Mouse (Mus musculus): ENCODE data around the gene Gm20538. TPM values are rescaled to one million over a fixed set of nuclear protein-coding genes. Genes with fewer than 3 reads are reported as not detected.

The Gm20538 gene
- total and polyA plus RNA-seq, 3 experiments: not detected

GRCm38 (mm10) chr19:44562652-44563206 lies 10.1 kb upstream of the Gm20538 start, which contains the start of gene Hif1an:
Hif1an (plus strand) TSS chr19:44562850.
- no peaks in the 10 kb centered on the region for H3K9me3 ChIP-seq (replicated peaks)
- peak; percentile 87 for TF ChIP-seq CTCF (IDR thresholded peaks at IDR 0.05; ENCODE audit: low read depth, low read length)
- no peak for TF ChIP-seq POLR2AphosphoS5 (IDR thresholded peaks at IDR 0.05; ENCODE audit: insufficient replicate concordance, low read depth, low read length)
- H3K4me1 ChIP-seq (ENCODE audit: insufficient read depth, low read depth, low read length): peaks cover 20% of the 10 kb centered on the region
- ATAC-seq (ENCODE audit: extremely low read depth, insufficient number of reproducible peaks, low FRiP score, poor library complexity, severe bottlenecking) (peak; percentile 94), DNase-seq (ENCODE audit: low spot score) (peak; percentile 97)
- H3K36me3 ChIP-seq (replicated peaks): peaks cover 41% of the 10 kb centered on the region
- 0 out of 2 replicates have a peak, but pooled peaks cover 7% of the 10 kb centered on the region for H3K27me3 ChIP-seq (ENCODE audit: insufficient read depth, low read length)
- H3K4me3 ChIP-seq (ENCODE audit: low read depth, low read length): peak within 1 kb of the TSS; percentile 78

- DNase-seq (ENCODE audit: low spot score): peak; percentile 84
- Histone ChIP-seq H3K4me1 (ENCODE audit: insufficient read depth, low read depth, low read length) (peaks cover 20% of the 10 kb centered on the region), H3K4me3 (ENCODE audit: low read depth, low read length) (peak within 1 kb of the TSS; percentile 99), H3K36me3 (replicated peaks) (peaks cover 39% of the 10 kb centered on the region), H3K27me3 (ENCODE audit: insufficient read depth, low read length) (0 out of 2 replicates have a peak, but pooled peaks cover 7% of the 10 kb centered on the region), H3K9me3 (replicated peaks) (no peaks in the 10 kb centered on the region)
- no peak for TF ChIP-seq TAL1 (conservative IDR thresholded peaks at IDR 0.05; ENCODE audit: low read depth, low read length)
- peak; percentile 63 for ATAC-seq (ENCODE audit: extremely low read depth, insufficient number of reproducible peaks, low FRiP score, poor library complexity, severe bottlenecking)
These were observed 2.4 kb upstream of the Gm20538 start, which contains the start of gene Ndufb8 for GRCm38 (mm10) chr19:44554861-44555590. Ndufb8 (minus strand) TSS chr19:44555440.

- DNase-seq (ENCODE audit: low spot score) (peak; percentile 57), ATAC-seq (ENCODE audit: extremely low read depth, insufficient number of reproducible peaks, low FRiP score, poor library complexity, severe bottlenecking) (no peak)
- peak overlapping the region; percentile 99 for H3K4me3 ChIP-seq (ENCODE audit: low read depth, low read length)
- H3K9me3 ChIP-seq (replicated peaks): no peaks in the 10 kb centered on the region
- peaks cover 44% of the 10 kb centered on the region for H3K36me3 ChIP-seq (replicated peaks)
- 0 out of 2 replicates have a peak, but pooled peaks cover 7% of the 10 kb centered on the region for H3K27me3 ChIP-seq (ENCODE audit: insufficient read depth, low read length)
- TF ChIP-seq POLR2AphosphoS5 (IDR thresholded peaks at IDR 0.05; ENCODE audit: insufficient replicate concordance, low read depth, low read length) (no peak), GATA1 (IDR thresholded peaks at IDR 0.05; ENCODE audit: borderline replicate concordance, low read length) (no peak), GATA2 (IDR thresholded peaks at IDR 0.05; ENCODE audit: borderline replicate concordance, low read depth, low read length) (no peak)
- peaks cover 20% of the 10 kb centered on the region for H3K4me1 ChIP-seq (ENCODE audit: insufficient read depth, low read depth, low read length)
These were observed 1.8 kb upstream of the Gm20538 start for GRCm38 (mm10) chr19:44554490-44554860.

GRCm38 (mm10) chr19:44553286-44553685 lies 655 bp upstream of the Gm20538 start:
- Histone ChIP-seq H3K27me3 (ENCODE audit: insufficient read depth, low read length) (0 out of 2 replicates have a peak, but pooled peaks cover under 1% of the 10 kb centered on the region), H3K4me1 (ENCODE audit: insufficient read depth, low read depth, low read length) (peaks cover 20% of the 10 kb centered on the region), H3K9me3 (replicated peaks) (no peaks in the 10 kb centered on the region), H3K36me3 (replicated peaks) (peaks cover 56% of the 10 kb centered on the region), H3K4me3 (ENCODE audit: low read depth, low read length) (peak overlapping the region; percentile 30; the same call in 1 of the 2 replicates)
- ATAC-seq (ENCODE audit: extremely low read depth, insufficient number of reproducible peaks, low FRiP score, poor library complexity, severe bottlenecking): no peak
- TF ChIP-seq CTCF (IDR thresholded peaks at IDR 0.05; ENCODE audit: low read depth, low read length): no peak
- no peak for DNase-seq (ENCODE audit: low spot score)

- Histone ChIP-seq H3K4me1 (ENCODE audit: insufficient read depth, low read depth, low read length) (0 out of 2 replicates have a peak, but pooled peaks cover 3% of the 10 kb centered on the region), H3K36me3 (replicated peaks) (peaks cover 45% of the 10 kb centered on the region), H3K4me3 (ENCODE audit: low read depth, low read length) (no peak within 1 kb of the TSS), H3K9me3 (replicated peaks) (peaks cover 4% of the 10 kb centered on the region), H3K27me3 (ENCODE audit: insufficient read depth, low read length) (0 out of 2 replicates have a peak, but pooled peaks cover 3% of the 10 kb centered on the region)
- DNase-seq (ENCODE audit: low spot score) (no peak), ATAC-seq (ENCODE audit: extremely low read depth, insufficient number of reproducible peaks, low FRiP score, poor library complexity, severe bottlenecking) (no peak)
- no peak for TF ChIP-seq GATA2 (IDR thresholded peaks at IDR 0.05; ENCODE audit: borderline replicate concordance, low read depth, low read length)
- no peak for TF ChIP-seq CTCF (IDR thresholded peaks at IDR 0.05; ENCODE audit: low read depth, low read length)
- TF ChIP-seq TAL1 (conservative IDR thresholded peaks at IDR 0.05; ENCODE audit: low read depth, low read length): no peak
- TF ChIP-seq POLR2AphosphoS5 (IDR thresholded peaks at IDR 0.05; ENCODE audit: insufficient replicate concordance, low read depth, low read length): no peak
- no peak for TF ChIP-seq GATA1 (IDR thresholded peaks at IDR 0.05; ENCODE audit: borderline replicate concordance, low read length)
These were observed 7.2 kb downstream of the Gm20538 start, which contains the start of gene Sec31b for GRCm38 (mm10) chr19:44545321-44546041. Sec31b (minus strand) TSS chr19:44545864.

GRCm38 (mm10) chr19:44544775-44545174 lies 7.9 kb downstream of the Gm20538 start:
- peaks cover 38% of the 10 kb centered on the region for H3K36me3 ChIP-seq (replicated peaks)
- no peak overlapping the region for H3K4me3 ChIP-seq (ENCODE audit: low read depth, low read length)
- H3K27me3 ChIP-seq (ENCODE audit: insufficient read depth, low read length): peaks cover 6% of the 10 kb centered on the region; the same call in 1 of the 2 replicates
- ATAC-seq (ENCODE audit: extremely low read depth, insufficient number of reproducible peaks, low FRiP score, poor library complexity, severe bottlenecking) (no peak), DNase-seq (ENCODE audit: low spot score) (peak; percentile 22)
- peaks cover 7% of the 10 kb centered on the region for H3K9me3 ChIP-seq (replicated peaks)
- no peak for TF ChIP-seq TAL1 (conservative IDR thresholded peaks at IDR 0.05; ENCODE audit: low read depth, low read length)
- no peak for TF ChIP-seq CTCF (IDR thresholded peaks at IDR 0.05; ENCODE audit: low read depth, low read length)
- TF ChIP-seq GATA1 (IDR thresholded peaks at IDR 0.05; ENCODE audit: borderline replicate concordance, low read length): no peak
- TF ChIP-seq GATA2 (IDR thresholded peaks at IDR 0.05; ENCODE audit: borderline replicate concordance, low read depth, low read length): no peak
- TF ChIP-seq POLR2AphosphoS5 (IDR thresholded peaks at IDR 0.05; ENCODE audit: insufficient replicate concordance, low read depth, low read length): no peak
- 0 out of 2 replicates have a peak, but pooled peaks cover 3% of the 10 kb centered on the region for H3K4me1 ChIP-seq (ENCODE audit: insufficient read depth, low read depth, low read length)
